Mouse (Mus musculus): ENCODE measurements around the gene Tia1. TPM values are rescaled to one million over a fixed set of nuclear protein-coding genes. Genes with fewer than 3 reads are reported as not detected.

The Tia1 gene
- polyA plus RNA-seq, 1 experiment from 2014 or later = 313 TPM

- peak overlapping the region; percentile 91 for H3K27ac ChIP-seq (ENCODE audit: low read length)
- WGBS = 86% methylated on average over 3 of the region's 3 CpGs
- H3K9me3 ChIP-seq (replicated peaks; ENCODE audit: control insufficient read depth, low read length, poor library complexity, severe bottlenecking) = no peaks in the 10 kb centered on the region
- H3K27me3 ChIP-seq (ENCODE audit: control insufficient read depth, insufficient read depth, low read depth, low read length) = no peaks in the 10 kb centered on the region
- H3K4me2 ChIP-seq (ENCODE audit: low read length) = peak overlapping the region; percentile 67
- peaks cover 16% of the 10 kb centered on the region for H3K4me1 ChIP-seq (ENCODE audit: control insufficient read depth, insufficient read depth, low read length)
- peaks cover 2% of the 10 kb centered on the region; the same call in 1 of the 2 replicates for H3K36me3 ChIP-seq (ENCODE audit: control insufficient read depth, insufficient read depth, low read length)
- H3K9ac ChIP-seq (ENCODE audit: low read depth, low read length) = peak overlapping the region; percentile 53; the same call in 1 of the 2 replicates
- ATAC-seq = no peak
- H3K4me3 ChIP-seq (ENCODE audit: low read depth, low read length) = peak overlapping the region; percentile 40
Measured at GRCm38 (mm10) chr6:86471317-86471716, 67.3 kb downstream of the Tia1 start.

- peak; percentile 57 for ATAC-seq
- Histone ChIP-seq H3K4me3 (ENCODE audit: low read depth, low read length) (peak overlapping the region; percentile 40), H3K4me1 (ENCODE audit: control insufficient read depth, insufficient read depth, low read length) (peaks cover 16% of the 10 kb centered on the region), H3K4me2 (ENCODE audit: low read length) (peak overlapping the region; percentile 67), H3K9me3 (replicated peaks; ENCODE audit: control insufficient read depth, low read length, poor library complexity, severe bottlenecking) (no peaks in the 10 kb centered on the region), H3K36me3 (ENCODE audit: control insufficient read depth, insufficient read depth, low read length) (peaks cover 2% of the 10 kb centered on the region; the same call in 1 of the 2 replicates), H3K27me3 (ENCODE audit: control insufficient read depth, insufficient read depth, low read depth, low read length) (no peaks in the 10 kb centered on the region), H3K9ac (ENCODE audit: low read depth, low read length) (peak overlapping the region; percentile 53), H3K27ac (ENCODE audit: low read length) (peak overlapping the region; percentile 91)
- WGBS = 21% methylated on average over 9 of the region's 9 CpGs
Measured at GRCm38 (mm10) chr6:86471760-86472099, 67.7 kb downstream of the Tia1 start.

DNA sequence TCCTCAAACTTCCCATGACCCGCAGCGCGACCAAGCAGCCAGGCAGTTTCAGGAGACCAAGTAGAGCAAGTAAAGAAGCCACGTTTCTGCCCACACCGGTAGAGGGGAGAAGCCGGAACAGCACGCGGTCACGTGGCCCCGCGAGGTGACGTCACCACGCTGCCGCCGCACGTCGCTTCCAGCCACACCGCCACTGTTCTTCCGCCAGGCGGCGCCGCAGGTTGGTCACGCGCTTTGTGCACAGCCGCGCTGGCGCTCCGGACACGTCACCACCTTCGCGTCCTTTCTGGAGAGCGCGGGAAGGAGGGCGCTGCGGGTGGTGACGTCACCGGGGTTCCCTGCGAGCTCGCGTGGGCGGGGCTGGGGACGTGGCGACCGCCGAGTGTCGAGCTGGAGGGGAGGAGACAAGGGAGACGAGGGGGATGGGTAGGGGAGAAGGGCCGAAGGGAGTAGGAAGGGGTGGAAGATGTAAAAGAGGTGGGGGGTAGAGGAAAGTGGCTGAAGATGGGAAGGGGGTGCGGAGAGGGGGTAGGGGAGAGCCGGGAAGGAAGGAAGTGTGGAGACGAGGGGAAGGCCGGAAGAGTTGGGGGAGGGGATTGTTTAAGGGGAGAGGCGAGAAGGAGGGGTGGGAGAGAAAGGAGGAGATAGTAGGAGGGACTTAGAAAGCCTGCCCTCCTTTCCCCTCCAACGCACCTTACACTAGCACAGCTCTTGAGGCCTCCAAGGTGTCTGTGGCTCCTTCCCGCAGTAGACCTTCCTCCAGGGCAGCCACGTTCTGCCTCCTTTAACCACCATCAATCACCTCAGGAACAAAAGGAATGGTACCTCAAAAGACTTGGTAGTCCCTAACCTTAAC lies 68.3 kb downstream of the Tia1 start:
- Histone ChIP-seq H3K27me3 (ENCODE audit: control insufficient read depth, insufficient read depth, low read depth, low read length) (no peaks in the 10 kb centered on the region), H3K27ac (ENCODE audit: low read length) (peak overlapping the region; percentile 91), H3K9ac (ENCODE audit: low read depth, low read length) (peak overlapping the region; percentile 53), H3K4me3 (ENCODE audit: low read depth, low read length) (peak overlapping the region; percentile 40), H3K9me3 (replicated peaks; ENCODE audit: control insufficient read depth, low read length, poor library complexity, severe bottlenecking) (no peaks in the 10 kb centered on the region), H3K36me3 (ENCODE audit: control insufficient read depth, insufficient read depth, low read length) (no peaks in the 10 kb centered on the region), H3K4me2 (ENCODE audit: low read length) (peak overlapping the region; percentile 67), H3K4me1 (ENCODE audit: control insufficient read depth, insufficient read depth, low read length) (peaks cover 16% of the 10 kb centered on the region)
- peak; percentile 95 for ATAC-seq
- under 1% methylated on average over 53 of the region's 56 CpGs for WGBS

DNA sequence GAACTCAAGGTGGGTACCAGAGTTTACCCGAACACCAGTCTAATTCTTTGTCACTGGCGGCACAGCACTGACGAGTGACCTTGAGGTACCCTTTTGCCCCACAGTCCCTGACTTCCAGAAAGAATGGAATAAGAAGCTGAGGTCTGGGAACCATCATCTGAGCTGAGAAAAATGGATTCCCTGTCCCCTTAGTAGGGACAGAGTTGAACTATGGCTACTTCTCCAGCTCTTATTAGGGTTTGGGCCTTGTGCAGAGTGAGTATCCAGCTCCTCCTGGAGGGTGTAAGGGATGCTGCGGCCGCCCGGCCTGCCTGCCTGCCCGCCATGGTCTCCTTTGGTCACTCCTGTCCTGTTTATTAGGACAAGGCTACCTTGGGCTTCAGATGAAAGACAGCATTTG lies 69.1 kb downstream of the Tia1 start:
- Histone ChIP-seq H3K9ac (ENCODE audit: low read depth, low read length) (peak overlapping the region; percentile 53), H3K4me3 (ENCODE audit: low read depth, low read length) (peak overlapping the region; percentile 40), H3K9me3 (replicated peaks; ENCODE audit: control insufficient read depth, low read length, poor library complexity, severe bottlenecking) (no peaks in the 10 kb centered on the region), H3K27ac (ENCODE audit: low read length) (peak overlapping the region; percentile 91), H3K4me2 (ENCODE audit: low read length) (peak overlapping the region; percentile 59), H3K27me3 (ENCODE audit: control insufficient read depth, insufficient read depth, low read depth, low read length) (no peaks in the 10 kb centered on the region), H3K36me3 (ENCODE audit: control insufficient read depth, insufficient read depth, low read length) (no peaks in the 10 kb centered on the region), H3K4me1 (ENCODE audit: control insufficient read depth, insufficient read depth, low read length) (peaks cover 16% of the 10 kb centered on the region)
- ATAC-seq = peak; percentile 34; the same call in 1 of the 2 replicates
- WGBS = 56% methylated on average over 7 of the region's 7 CpGs

- Histone ChIP-seq H3K27ac (ENCODE audit: low read length) (no peak overlapping the region), H3K4me3 (ENCODE audit: low read depth, low read length) (no peak overlapping the region), H3K36me3 (ENCODE audit: control insufficient read depth, insufficient read depth, low read length) (no peaks in the 10 kb centered on the region), H3K9ac (ENCODE audit: low read depth, low read length) (no peak overlapping the region), H3K9me3 (replicated peaks; ENCODE audit: control insufficient read depth, low read length, poor library complexity, severe bottlenecking) (no peaks in the 10 kb centered on the region), H3K27me3 (ENCODE audit: control insufficient read depth, insufficient read depth, low read depth, low read length) (no peaks in the 10 kb centered on the region), H3K4me1 (ENCODE audit: control insufficient read depth, insufficient read depth, low read length) (peaks cover 16% of the 10 kb centered on the region), H3K4me2 (ENCODE audit: low read length) (no peak overlapping the region)
- no peak for ATAC-seq
- 98% methylated on average over 5 of the region's 5 CpGs for WGBS
Measured at GRCm38 (mm10) chr6:86474072-86474471, 70.1 kb downstream of the Tia1 start.

GRCm38 (mm10) chr6:86474646-86475181 lies 70.7 kb downstream of the Tia1 start:
- no peak overlapping the region for H3K27ac ChIP-seq (ENCODE audit: low read length)
- no peak overlapping the region for H3K4me2 ChIP-seq (ENCODE audit: low read length)
- H3K4me3 ChIP-seq (ENCODE audit: low read depth, low read length) = no peak overlapping the region
- no peaks in the 10 kb centered on the region for H3K27me3 ChIP-seq (ENCODE audit: control insufficient read depth, insufficient read depth, low read depth, low read length)
- peaks cover 16% of the 10 kb centered on the region for H3K4me1 ChIP-seq (ENCODE audit: control insufficient read depth, insufficient read depth, low read length)
- no peaks in the 10 kb centered on the region for H3K9me3 ChIP-seq (replicated peaks; ENCODE audit: control insufficient read depth, low read length, poor library complexity, severe bottlenecking)
- no peak overlapping the region for H3K9ac ChIP-seq (ENCODE audit: low read depth, low read length)
- H3K36me3 ChIP-seq (ENCODE audit: control insufficient read depth, insufficient read depth, low read length) = no peaks in the 10 kb centered on the region
- ATAC-seq = no peak

DNA sequence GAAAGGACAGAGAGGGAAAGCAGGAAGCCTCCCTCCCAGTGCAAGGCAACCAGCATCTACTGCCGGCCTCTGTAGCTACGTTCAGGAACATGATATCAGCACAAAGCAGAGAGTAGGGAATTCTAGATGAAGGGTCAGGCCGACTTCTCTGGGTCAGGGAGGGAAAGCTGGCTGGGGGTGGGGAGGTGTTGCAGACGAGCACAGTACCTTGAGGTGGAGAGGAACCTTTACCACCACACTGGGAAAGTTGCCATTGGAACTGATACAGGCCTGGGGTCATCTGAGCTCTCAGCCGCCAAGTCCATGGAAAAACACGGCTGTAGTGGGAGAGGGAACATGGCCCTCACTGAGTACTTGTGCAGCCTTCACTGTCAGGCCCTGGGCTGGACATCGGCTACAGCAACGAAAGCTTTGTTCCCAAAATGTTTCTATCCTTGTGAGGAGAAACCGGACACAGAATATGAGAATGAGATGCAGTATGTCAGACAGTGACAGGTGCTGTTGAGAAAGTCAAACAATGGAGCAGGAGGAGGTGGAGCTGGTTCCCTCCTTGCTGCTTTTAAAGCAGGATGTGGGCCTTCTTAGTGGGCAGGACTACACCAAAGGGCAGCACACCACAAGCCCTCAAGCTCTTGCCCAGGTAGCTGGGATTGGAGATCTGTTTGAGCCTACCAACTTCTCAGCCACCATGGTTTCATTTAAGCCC lies 71.6 kb downstream of the Tia1 start:
- Histone ChIP-seq H3K27me3 (ENCODE audit: control insufficient read depth, insufficient read depth, low read depth, low read length) (no peaks in the 10 kb centered on the region), H3K4me2 (ENCODE audit: low read length) (no peak overlapping the region), H3K9me3 (replicated peaks; ENCODE audit: control insufficient read depth, low read length, poor library complexity, severe bottlenecking) (no peaks in the 10 kb centered on the region), H3K27ac (ENCODE audit: low read length) (no peak overlapping the region), H3K36me3 (ENCODE audit: control insufficient read depth, insufficient read depth, low read length) (no peaks in the 10 kb centered on the region), H3K4me1 (ENCODE audit: control insufficient read depth, insufficient read depth, low read length) (peaks cover 16% of the 10 kb centered on the region), H3K4me3 (ENCODE audit: low read depth, low read length) (no peak overlapping the region), H3K9ac (ENCODE audit: low read depth, low read length) (no peak overlapping the region)
- WGBS = 83% methylated on average over 9 of the region's 9 CpGs
- ATAC-seq = no peak

DNA sequence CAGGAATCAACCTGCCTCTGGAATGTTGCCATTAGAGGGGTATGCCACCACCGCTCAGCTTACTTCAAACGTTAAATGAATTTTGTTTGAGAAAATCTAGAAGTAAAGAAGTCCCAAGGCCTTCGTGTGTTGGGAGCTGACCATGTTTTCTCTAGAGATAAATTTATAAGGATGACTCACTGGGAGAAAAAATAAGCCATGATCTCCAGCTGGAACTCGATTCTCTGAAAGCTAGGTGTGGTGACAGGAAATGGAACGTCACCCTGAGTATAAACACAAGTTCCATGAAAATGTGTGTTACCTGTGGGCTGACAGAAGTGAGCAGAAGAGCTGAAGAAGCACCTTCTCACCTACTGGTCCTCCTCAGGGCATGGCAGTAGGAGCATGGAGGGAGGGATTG lies 72.9 kb downstream of the Tia1 start:
- 86% methylated on average over 5 of the region's 5 CpGs for WGBS
- H3K4me1 ChIP-seq (ENCODE audit: control insufficient read depth, insufficient read depth, low read length) = peaks cover 11% of the 10 kb centered on the region; the same call in 1 of the 2 replicates
- H3K9ac ChIP-seq (ENCODE audit: low read depth, low read length) = no peak overlapping the region
- no peaks in the 10 kb centered on the region for H3K36me3 ChIP-seq (ENCODE audit: control insufficient read depth, insufficient read depth, low read length)
- no peaks in the 10 kb centered on the region for H3K27me3 ChIP-seq (ENCODE audit: control insufficient read depth, insufficient read depth, low read depth, low read length)
- H3K4me2 ChIP-seq (ENCODE audit: low read length) = no peak overlapping the region
- no peak overlapping the region for H3K27ac ChIP-seq (ENCODE audit: low read length)
- no peak for ATAC-seq
- no peak overlapping the region for H3K4me3 ChIP-seq (ENCODE audit: low read depth, low read length)
- H3K9me3 ChIP-seq (replicated peaks; ENCODE audit: control insufficient read depth, low read length, poor library complexity, severe bottlenecking) = no peaks in the 10 kb centered on the region

- no peak for ATAC-seq
- H3K9ac ChIP-seq (ENCODE audit: low read depth, low read length) = no peak overlapping the region
- 83% methylated on average over 3 of the region's 3 CpGs for WGBS
- H3K4me2 ChIP-seq (ENCODE audit: low read length) = no peak overlapping the region
- no peak overlapping the region for H3K4me3 ChIP-seq (ENCODE audit: low read depth, low read length)
- no peak overlapping the region for H3K27ac ChIP-seq (ENCODE audit: low read length)
- no peaks in the 10 kb centered on the region; the same call in 1 of the 2 replicates for H3K4me1 ChIP-seq (ENCODE audit: control insufficient read depth, insufficient read depth, low read length)
- H3K9me3 ChIP-seq (replicated peaks; ENCODE audit: control insufficient read depth, low read length, poor library complexity, severe bottlenecking) = no peaks in the 10 kb centered on the region
- H3K27me3 ChIP-seq (ENCODE audit: control insufficient read depth, insufficient read depth, low read depth, low read length) = no peaks in the 10 kb centered on the region
- H3K36me3 ChIP-seq (ENCODE audit: control insufficient read depth, insufficient read depth, low read length) = no peaks in the 10 kb centered on the region
Measured at GRCm38 (mm10) chr6:86479311-86479710, 75.3 kb downstream of the Tia1 start.
